Mouse (Mus musculus): Measurements from ENCODE around the gene Vps4a.

GRCm38 (mm10) chr8:107056076-107056972 is 25.3 kb downstream of the Vps4a start, which contains the start of the genes Cog8 and Nip7:
- TF ChIP-seq POLR2A (IDR thresholded peaks at IDR 0.05; ENCODE audit: borderline replicate concordance, extremely low read depth, low read depth, low read length) (peak; percentile 79), CTCF (IDR thresholded peaks at IDR 0.05; ENCODE audit: insufficient read depth, low read length) (no peak)
